Mouse (Mus musculus) G1E-ER4 (cell line): Measurements from ENCODE around the gene Sphk2. TPM values are rescaled to one million over a fixed set of nuclear protein-coding genes. Genes with fewer than 3 reads are reported as not detected.

Experiments
- GATA1 ChIP-seq: IDR thresholded peaks from one replicate; pipeline ENCODE4 v1.8.0; 2012; ENCODE audit warnings: low read length, inconsistent platforms
- polyA plus RNA-seq: library from polyadenylated mRNA; stranded (reverse); fragments of >175 nt; gene quantifications from 2 replicates; pipeline ENCODE4 v1.2.3, GENCODE M21; 2012

Gene Sphk2
- polyA plus RNA-seq, 1 experiment: 172 TPM

DNA sequence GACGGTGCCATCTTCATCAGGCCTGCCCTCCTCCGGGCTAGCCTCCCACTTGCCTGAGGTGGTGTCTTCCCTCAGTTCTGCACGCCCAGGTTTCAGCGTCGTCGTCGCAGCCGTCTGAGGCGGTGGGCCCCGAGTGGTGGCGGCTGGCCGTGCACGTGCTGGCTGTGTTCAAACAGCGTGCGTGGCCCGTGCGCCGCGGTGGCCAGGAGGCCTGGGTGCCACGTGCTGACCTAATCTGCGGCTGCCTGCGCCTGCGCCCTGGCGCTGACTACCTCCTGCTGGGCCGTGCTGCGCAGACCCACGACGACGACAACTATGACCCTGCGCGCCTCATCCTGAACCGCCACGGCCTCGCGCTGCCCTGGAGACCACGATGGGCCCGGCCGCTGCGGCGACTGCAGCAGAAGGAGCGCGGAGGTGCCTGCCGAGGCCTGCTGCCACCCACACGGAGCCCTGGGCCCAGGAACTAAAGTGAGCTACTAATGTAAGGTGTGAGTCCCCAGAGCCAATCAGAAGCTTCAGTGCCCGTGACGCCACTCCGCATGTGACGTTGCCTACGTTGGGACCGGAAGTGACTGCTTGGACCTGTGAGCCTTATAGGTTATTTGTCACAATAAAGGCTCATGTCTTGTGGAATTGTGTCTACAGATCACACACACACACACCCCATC, 23.7 kb downstream of the Sphk2 start, which contains the start of gene Sec1:
TSS of gene Sec1 (minus strand) at position 482 of the 671 bp plus-strand sequence.
- no peak for TF ChIP-seq GATA1

GRCm38 (mm10) chr7:45692364-45692763, 25.4 kb downstream of the Sphk2 start:
- TF ChIP-seq GATA1: no peak

- TF ChIP-seq GATA1: no peak
Observed at GRCm38 (mm10) chr7:45689800-45690199, 28.0 kb downstream of the Sphk2 start.

DNA sequence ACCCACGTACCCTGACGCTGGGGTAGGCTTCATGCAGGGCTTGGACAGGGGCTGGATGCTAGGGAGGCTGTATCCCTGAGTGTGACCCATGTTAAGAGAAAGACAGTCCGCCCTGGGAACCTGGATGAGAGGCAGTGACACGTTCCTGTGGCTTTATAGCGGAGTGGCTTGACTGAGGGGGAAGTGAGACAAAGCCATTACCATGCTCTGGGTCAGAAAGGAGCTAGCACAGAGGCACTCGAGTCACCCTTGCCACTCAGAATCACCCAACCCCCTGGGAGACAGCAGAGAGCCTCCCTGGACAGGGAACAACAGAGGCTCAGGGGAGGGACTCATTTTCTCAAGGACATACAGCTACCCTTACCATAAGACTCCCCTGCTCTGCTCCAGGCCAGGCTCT, 28.7 kb downstream of the Sphk2 start:
- TF ChIP-seq GATA1: no peak

DNA sequence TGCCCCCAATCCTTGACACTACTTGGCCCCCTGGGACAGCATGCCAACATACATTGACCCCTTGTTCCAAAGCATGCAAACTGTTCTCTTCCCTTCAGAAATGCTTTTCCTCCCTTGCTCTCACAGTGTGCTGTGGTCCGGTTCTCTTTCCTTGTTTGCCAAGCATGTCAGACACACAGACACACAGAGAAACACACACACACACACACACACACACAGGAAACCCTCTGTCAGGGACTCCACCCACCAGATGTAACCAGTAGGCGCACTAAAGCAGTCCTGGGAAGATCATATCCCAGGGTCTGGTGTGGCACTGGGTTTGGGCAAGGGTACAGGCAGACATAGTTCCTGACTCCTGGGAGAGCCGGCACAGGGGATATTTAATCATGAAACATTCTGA, 31.0 kb downstream of the Sphk2 start:
- no peak for TF ChIP-seq GATA1

DNA sequence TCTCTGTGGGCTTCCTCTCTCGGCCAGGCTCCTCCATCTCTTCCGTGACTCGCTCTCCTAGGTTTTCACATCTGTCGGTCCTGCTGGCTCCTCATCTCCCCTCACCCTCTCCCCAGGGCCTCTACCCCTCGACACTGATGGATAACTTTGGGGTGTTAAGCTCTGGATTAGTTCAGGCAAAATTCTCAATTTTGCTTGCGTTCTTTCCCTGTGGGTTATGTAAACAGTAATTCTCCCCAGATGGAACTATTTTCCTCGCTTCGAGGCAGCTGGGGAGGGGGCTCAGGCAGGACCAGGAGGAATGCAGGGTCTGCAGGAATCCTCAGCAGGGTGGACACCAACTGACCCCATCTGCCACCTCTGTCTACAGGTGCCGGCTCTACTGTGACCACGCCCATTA, 32.0 kb downstream of the Sphk2 start:
- no peak for TF ChIP-seq GATA1

- TF ChIP-seq GATA1: no peak
Observed at GRCm38 (mm10) chr7:45683396-45684050, 34.3 kb downstream of the Sphk2 start, which contains the start of gene Ntn5. Gene Ntn5, plus strand, starts transcription at chr7:45684022.

GRCm38 (mm10) chr7:45682144-45683126, 35.4 kb downstream of the Sphk2 start:
- no peak for TF ChIP-seq GATA1

GRCm38 (mm10) chr7:45681046-45681736, 36.6 kb downstream of the Sphk2 start:
- TF ChIP-seq GATA1: peak; percentile 5

DNA sequence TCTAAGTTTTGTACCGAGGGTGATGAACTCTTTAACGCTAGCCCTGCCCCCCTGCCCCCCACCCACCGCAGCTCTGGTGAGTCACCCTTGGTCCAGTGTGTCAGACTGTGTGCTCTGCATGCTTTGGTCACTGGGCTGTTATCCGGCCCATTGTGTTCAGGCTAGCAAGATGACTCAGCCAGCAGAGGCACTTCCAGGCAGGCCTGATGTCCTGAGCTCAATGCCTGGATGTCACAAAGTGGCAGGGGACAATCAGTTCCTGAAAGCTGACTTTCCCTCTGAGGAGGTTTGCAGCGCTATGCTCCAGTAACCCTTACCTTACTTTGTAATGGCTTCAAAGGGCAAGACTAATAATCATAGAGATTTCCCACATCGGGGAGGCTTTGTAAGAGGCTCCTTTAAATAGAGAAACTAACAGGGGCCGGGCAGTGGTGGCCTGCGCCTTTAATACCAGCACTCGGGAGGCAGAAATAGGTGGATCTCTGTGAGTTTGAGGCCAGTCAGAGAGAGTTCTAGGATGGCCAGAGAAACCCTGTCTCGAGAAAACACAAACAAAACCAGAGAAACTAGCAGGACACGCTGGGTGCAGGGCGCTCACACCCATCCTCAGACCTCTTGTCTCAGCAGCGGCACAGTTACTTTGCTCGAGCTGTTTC, 37.7 kb downstream of the Sphk2 start:
- TF ChIP-seq GATA1: no peak

DNA sequence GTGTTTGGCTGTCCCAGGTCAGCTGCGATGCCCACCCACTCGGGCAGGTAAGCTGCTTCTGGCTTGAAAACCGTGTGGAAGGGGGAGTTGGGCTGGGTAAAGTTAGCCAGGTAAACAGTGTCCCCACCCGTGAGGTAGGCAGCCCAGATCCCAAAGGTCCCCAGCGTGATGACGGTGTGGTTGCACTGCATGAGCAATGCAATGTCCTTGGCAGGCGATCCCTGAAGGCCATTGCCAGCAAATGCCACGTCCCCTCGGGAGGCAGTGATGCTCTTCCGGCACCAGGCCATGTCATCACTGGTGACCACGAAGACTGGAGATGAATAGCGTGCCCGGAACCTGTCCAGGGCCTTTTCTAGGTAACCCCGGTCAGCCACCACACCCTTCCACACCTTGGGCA, 39.3 kb downstream of the Sphk2 start:
- no peak for TF ChIP-seq GATA1

DNA sequence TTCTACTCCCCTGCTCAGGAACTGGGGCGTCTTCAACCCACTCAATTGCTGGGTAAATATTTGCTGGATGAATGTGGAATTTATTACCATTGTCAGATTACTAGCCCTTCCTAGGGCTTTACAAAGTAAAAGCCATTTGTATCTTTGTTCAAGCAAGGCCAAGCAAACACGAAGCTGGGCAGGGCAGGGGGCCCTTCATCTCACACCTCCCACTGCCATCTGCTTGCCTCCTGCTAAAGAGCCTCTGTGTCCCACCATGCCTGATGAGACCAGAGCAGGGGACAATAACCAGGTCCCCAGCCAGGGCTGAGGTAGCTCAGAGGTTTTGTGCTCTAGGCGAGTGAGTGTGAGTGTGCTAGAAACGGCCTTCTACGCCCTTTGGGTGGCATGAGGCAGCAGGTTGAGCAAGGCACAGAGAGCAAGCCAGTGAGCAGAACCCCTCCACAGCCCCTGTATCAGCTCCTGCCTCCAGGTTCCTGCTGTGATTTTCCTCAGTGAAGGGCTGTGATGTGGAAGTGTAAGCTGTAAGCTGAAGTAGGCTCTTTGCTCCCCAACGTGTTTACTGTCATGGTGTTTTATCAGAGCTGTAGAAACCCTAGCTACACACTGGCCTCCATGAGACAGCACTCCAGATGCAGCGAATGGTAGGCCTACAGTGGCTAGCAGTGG, 40.0 kb downstream of the Sphk2 start:
- no peak for TF ChIP-seq GATA1

GRCm38 (mm10) chr7:45668921-45669320, 48.9 kb downstream of the Sphk2 start:
- no peak for TF ChIP-seq GATA1

DNA sequence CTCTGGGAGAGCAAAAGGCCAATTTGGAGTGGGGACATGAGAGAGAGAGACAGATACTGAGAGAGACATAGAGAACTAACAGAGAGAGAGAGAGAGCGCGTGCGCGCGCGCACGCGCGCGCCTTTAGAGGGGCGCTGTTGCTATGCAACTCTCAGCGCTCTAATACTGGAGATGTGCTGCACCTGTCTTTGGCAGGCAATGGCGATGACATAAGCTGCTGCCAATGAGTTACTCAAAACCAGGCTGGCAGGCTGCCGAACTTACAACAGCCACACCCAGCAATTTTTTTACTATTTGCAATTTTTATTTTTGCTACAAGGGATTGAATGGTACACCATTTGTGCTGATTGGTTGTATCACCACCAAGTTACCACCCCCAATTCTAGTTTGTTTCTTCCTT, 50.0 kb downstream of the Sphk2 start:
- no peak for TF ChIP-seq GATA1
